Mouse (Mus musculus): ENCODE measurements at regions not wholly inside any gene's neighbourhood (a gene's known extent, or its start where the extent isn't known, plus 50 kb on each side); places are given as distances from the start of the nearest gene placed in this dataset.

GRCm38 (mm10) chr13:28692587-28692986 is 260.9 kb downstream of the Sox4 start:
- no peak for DNase-seq

GRCm38 (mm10) chr13:28690511-28691160 is 262.9 kb downstream of the Sox4 start:
- DNase-seq: no peak

- no peak for DNase-seq
These were observed 265.7 kb downstream of the Sox4 start for GRCm38 (mm10) chr13:28687838-28688237.

GRCm38 (mm10) chr13:28684311-28684710 is 269.2 kb downstream of the Sox4 start:
- DNase-seq: no peak

- DNase-seq: no peak
These were observed 273.2 kb downstream of the Sox4 start for GRCm38 (mm10) chr13:28680266-28680665.

- DNase-seq: no peak
These were observed 279.9 kb downstream of the Sox4 start for GRCm38 (mm10) chr13:28673622-28674021.

- peak; percentile 41 to 55 for DNase-seq
These were observed 282.0 kb downstream of the Sox4 start for GRCm38 (mm10) chr13:28671543-28671942.

GRCm38 (mm10) chr13:28669832-28670585 is 283.5 kb downstream of the Sox4 start:
- DNase-seq: no peak

GRCm38 (mm10) chr13:28666832-28667231 is 286.7 kb downstream of the Sox4 start:
- DNase-seq: no peak

- no peak for DNase-seq
These were observed 288.4 kb downstream of the Sox4 start for GRCm38 (mm10) chr13:28665150-28665549.

GRCm38 (mm10) chr13:28664698-28665097 is 288.8 kb downstream of the Sox4 start:
- no peak for DNase-seq

GRCm38 (mm10) chr13:28663950-28664681 is 289.4 kb downstream of the Sox4 start:
- no peak for DNase-seq

- DNase-seq: peak; percentile 59 to 69
These were observed 290.1 kb downstream of the Sox4 start for GRCm38 (mm10) chr13:28663459-28663858.

- DNase-seq: peak; percentile 10 to 50
These were observed 291.2 kb downstream of the Sox4 start for GRCm38 (mm10) chr13:28662316-28662752.

GRCm38 (mm10) chr13:28660151-28660550 is 293.4 kb downstream of the Sox4 start:
- no peak for DNase-seq

- DNase-seq: no peak
These were observed 294.9 kb downstream of the Sox4 start for GRCm38 (mm10) chr13:28658652-28659051.

- no peak for DNase-seq
These were observed 298.6 kb downstream of the Sox4 start for GRCm38 (mm10) chr13:28654883-28655282.

GRCm38 (mm10) chr13:28653362-28653761 is 300.2 kb downstream of the Sox4 start:
- no peak for DNase-seq

- peak; percentile 52 to 72 for DNase-seq
These were observed 301.7 kb downstream of the Sox4 start for GRCm38 (mm10) chr13:28651810-28652209.

- DNase-seq: no peak
These were observed 307.6 kb downstream of the Sox4 start for GRCm38 (mm10) chr13:28645881-28646280.

- no peak for DNase-seq
These were observed 308.5 kb downstream of the Sox4 start for GRCm38 (mm10) chr13:28644846-28645574.

GRCm38 (mm10) chr13:28640826-28641225 is 312.7 kb downstream of the Sox4 start:
- no peak for DNase-seq

Measured in kidney, postnatal 25 days (tissue).